ENCODE assay signal across 33 mouse cellular contexts in the genomic region with DNA sequence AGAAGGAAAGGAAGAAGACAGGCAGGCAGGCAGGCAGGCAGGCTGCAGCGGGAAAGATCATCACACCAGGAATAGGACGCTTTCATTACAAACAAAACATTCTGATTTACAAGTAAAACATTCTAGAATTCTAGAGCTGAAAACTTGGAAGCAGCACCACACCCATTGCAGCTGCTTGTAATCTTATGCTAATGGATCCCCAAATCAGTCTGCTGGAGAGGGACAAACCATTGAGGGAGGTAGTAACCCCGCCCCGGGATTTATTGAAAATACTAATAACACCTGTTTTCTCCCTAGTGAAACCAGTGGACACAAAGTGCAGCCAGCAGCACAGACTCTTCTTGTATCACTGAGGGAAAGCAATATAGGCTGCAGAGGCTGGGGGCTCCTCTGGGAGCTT. TPM values are rescaled to one million over a fixed set of nuclear protein-coding genes. Genes with fewer than 3 reads are reported as not detected.
A peak's percentile ranks its signal among the peaks of the same experiment; 100 is the strongest.
DNase-seq lines count a peak whose midpoint lies in the region; ATAC-seq and TF ChIP-seq lines count a peak whose summit lies in the region.
"Had no signal": no experiment of that assay in that cellular context is flagged by ENCODE, and none has a peak within 500 bp of the region (broad histone marks: within the 10 kb centered on the region; RNA-seq: fewer than 3 reads in every experiment).

No protein-coding gene starts in this region.

- H3K4me3 ChIP-seq in forebrain, embryonic 15.5 days = no peak overlapping the region
- no peak overlapping the region for H3K4me3 ChIP-seq in forebrain, embryonic 14.5 days (ENCODE audit: low read depth, low read length)
- no peak overlapping the region for H3K4me3 ChIP-seq in kidney, postnatal 0 days (replicated peaks; ENCODE audit: low read depth, low read length)
- no peak overlapping the region for H3K4me3 ChIP-seq in kidney, adult 2 months (ENCODE audit: insufficient read depth, low read depth, low read length)
- no peak overlapping the region for H3K4me3 ChIP-seq in ES-Bruce4 (ENCODE audit: low read depth, low read length)
- H3K4me3 ChIP-seq: erythroblast, embryonic 14.5 days; forebrain, embryonic 13.5 days; hindbrain, embryonic 12.5 days; layer of hippocampus, adult 2 months; left cerebral cortex, adult 2 months; liver, embryonic 15.5 days; lung, embryonic 15.5 days had no signal

- no peak overlapping the region for H3K9ac ChIP-seq in forebrain, embryonic 15.5 days (replicated peaks)
- H3K9ac ChIP-seq in forebrain, embryonic 14.5 days (ENCODE audit: low read length) = no peak overlapping the region
- H3K9ac ChIP-seq in kidney, postnatal 0 days (ENCODE audit: low read depth, low read length) = no peak overlapping the region
- no peak overlapping the region for H3K9ac ChIP-seq in ES-Bruce4 (ENCODE audit: low read depth, poor library complexity, severe bottlenecking)
- H3K9ac ChIP-seq: forebrain, embryonic 13.5 days; hindbrain, embryonic 12.5 days; liver, embryonic 15.5 days; lung, embryonic 15.5 days had no signal

- peaks cover 78% of the 10 kb centered on the region for H3K36me3 ChIP-seq in forebrain, embryonic 15.5 days
- peaks cover 80% of the 10 kb centered on the region for H3K36me3 ChIP-seq in forebrain, embryonic 14.5 days (ENCODE audit: control insufficient read depth, insufficient read depth, low read length)
- peaks cover 40% of the 10 kb centered on the region for H3K36me3 ChIP-seq in kidney, postnatal 0 days (ENCODE audit: insufficient read depth, low read length)
- peaks cover 5% of the 10 kb centered on the region for H3K36me3 ChIP-seq in kidney, adult 2 months (ENCODE audit: control insufficient read depth, insufficient read depth, low read length)
- H3K36me3 ChIP-seq in ES-Bruce4 (ENCODE audit: control insufficient read depth, insufficient read depth, low read length, poor library complexity, severe bottlenecking) = peaks cover 44% of the 10 kb centered on the region

- ATAC-seq in forebrain, embryonic 15.5 days (replicated peaks) = no peak
- no peak for ATAC-seq in forebrain, embryonic 14.5 days
- no peak for ATAC-seq in kidney, postnatal 0 days (replicated peaks; ENCODE audit: low FRiP score, low read depth)
- ATAC-seq: forebrain, embryonic 13.5 days; intestine, embryonic 16.5 days; midbrain, embryonic 16.5 days had no signal

- no peaks in the 10 kb centered on the region for H3K4me1 ChIP-seq in forebrain, embryonic 15.5 days
- no peaks in the 10 kb centered on the region for H3K4me1 ChIP-seq in forebrain, embryonic 14.5 days (ENCODE audit: control insufficient read depth, insufficient read depth, low read length)
- H3K4me1 ChIP-seq in kidney, postnatal 0 days (replicated peaks; ENCODE audit: insufficient read depth, low read length) = no peaks in the 10 kb centered on the region
- peaks cover 2% of the 10 kb centered on the region; the same call in 1 of the 2 replicates for H3K4me1 ChIP-seq in kidney, adult 2 months (ENCODE audit: control insufficient read depth, insufficient read depth, low read length)
- H3K4me1 ChIP-seq in ES-Bruce4 (ENCODE audit: control insufficient read depth, insufficient read depth, low read length) = peaks cover 9% of the 10 kb centered on the region
- H3K4me1 ChIP-seq: forebrain, embryonic 13.5 days; hindbrain, embryonic 12.5 days; lung, embryonic 15.5 days had no signal

- no peaks in the 10 kb centered on the region for H3K27me3 ChIP-seq in forebrain, embryonic 15.5 days
- no peaks in the 10 kb centered on the region for H3K27me3 ChIP-seq in forebrain, embryonic 14.5 days (replicated peaks; ENCODE audit: control insufficient read depth, insufficient read depth, low read length)
- no peaks in the 10 kb centered on the region for H3K27me3 ChIP-seq in kidney, postnatal 0 days (ENCODE audit: insufficient read depth, low read length)
- no peaks in the 10 kb centered on the region for H3K27me3 ChIP-seq in kidney, adult 2 months (replicated peaks; ENCODE audit: control insufficient read depth, insufficient read depth, low read length)
- no peaks in the 10 kb centered on the region for H3K27me3 ChIP-seq in ES-Bruce4 (ENCODE audit: control insufficient read depth, insufficient read depth, low read length, poor library complexity, severe bottlenecking)
- H3K27me3 ChIP-seq: forebrain, embryonic 13.5 days; hindbrain, embryonic 12.5 days; liver, embryonic 15.5 days; lung, embryonic 15.5 days had no signal

- TF ChIP-seq POLR2A in kidney, adult 2 months (IDR thresholded peaks at IDR 0.05; ENCODE audit: low read depth, low read length) = no peak
- no peak for TF ChIP-seq POLR2A in ES-Bruce4 (IDR thresholded peaks at IDR 0.05; ENCODE audit: insufficient read depth, low read length)

- DNase-seq in forebrain, embryonic 14.5 days (ENCODE audit: low spot score) = no peak
- peak; percentile 40 for DNase-seq in kidney, postnatal 0 days (ENCODE audit: low spot score)
- no peak for DNase-seq in kidney, adult 2 months
- peak; percentile 23 for DNase-seq in brain, adult 2 months (ENCODE audit: low read depth, low spot score)
- DNase-seq in right cerebral cortex, adult 2 months (ENCODE audit: low spot score in 2 of 2) = no peak
- no peak for DNase-seq in B cell, adult 2 months
- DNase-seq: adrenal gland, postnatal 14 days; cerebellum, adult 18-20 months; cerebellum, postnatal 25 days; gastrocnemius, postnatal 25 days; heart, adult 18-20 months; heart, postnatal 36 days; kidney, adult 9 months; kidney, postnatal 36 days; right cerebral cortex, postnatal 4 days; thymus, adult 2 months; thymus, postnatal 36 days had no signal

- H3K27ac ChIP-seq in forebrain, embryonic 15.5 days (replicated peaks) = peak overlapping the region; percentile 36
- no peak overlapping the region for H3K27ac ChIP-seq in forebrain, embryonic 14.5 days (ENCODE audit: low read depth, low read length)
- no peak overlapping the region for H3K27ac ChIP-seq in kidney, postnatal 0 days
- H3K27ac ChIP-seq in kidney, adult 2 months (ENCODE audit: insufficient read depth, low read depth, low read length) = no peak overlapping the region
- peak overlapping the region; percentile 91 for H3K27ac ChIP-seq in ES-Bruce4 (ENCODE audit: insufficient read depth, low read length)
- H3K27ac ChIP-seq: forebrain, embryonic 13.5 days; hindbrain, embryonic 12.5 days; layer of hippocampus, adult 2 months; left cerebral cortex, adult 2 months; liver, embryonic 15.5 days; lung, embryonic 15.5 days had no signal

- no peak overlapping the region for H3K4me2 ChIP-seq in forebrain, embryonic 15.5 days (replicated peaks)
- no peak overlapping the region for H3K4me2 ChIP-seq in forebrain, embryonic 14.5 days (ENCODE audit: low read length)
- no peak overlapping the region for H3K4me2 ChIP-seq in kidney, postnatal 0 days (ENCODE audit: low read length)
- H3K4me2 ChIP-seq: forebrain, embryonic 13.5 days; heart, embryonic 11.5 days; hindbrain, embryonic 12.5 days; liver, embryonic 15.5 days; lung, embryonic 15.5 days; midbrain, embryonic 11.5 days had no signal

- no peaks in the 10 kb centered on the region for H3K9me3 ChIP-seq in forebrain, embryonic 15.5 days
- no peaks in the 10 kb centered on the region for H3K9me3 ChIP-seq in forebrain, embryonic 14.5 days (replicated peaks; ENCODE audit: control insufficient read depth, low read length)
- no peaks in the 10 kb centered on the region for H3K9me3 ChIP-seq in kidney, postnatal 0 days (replicated peaks; ENCODE audit: low read length)
- H3K9me3 ChIP-seq in ES-Bruce4 (replicated peaks; ENCODE audit: control insufficient read depth, insufficient read depth, low read length, poor library complexity, severe bottlenecking) = no peaks in the 10 kb centered on the region
- H3K9me3 ChIP-seq: forebrain, embryonic 13.5 days; G1E; hindbrain, embryonic 12.5 days; liver, embryonic 15.5 days; lung, embryonic 15.5 days had no signal

- WGBS in forebrain, embryonic 15.5 days = 59% methylated on average over 4 of the region's 4 CpGs
- 81% methylated on average over 4 of the region's 4 CpGs for WGBS in forebrain, embryonic 14.5 days
- WGBS in kidney, postnatal 0 days = 58% methylated on average over 4 of the region's 4 CpGs
- 72% methylated on average over 4 of the region's 4 CpGs for WGBS in kidney, adult 2 months

- TF ChIP-seq CTCF in kidney, postnatal 0 days (IDR thresholded peaks at IDR 0.05; ENCODE audit: low read depth) = no peak
- TF ChIP-seq CTCF in kidney, adult 2 months (conservative IDR thresholded peaks at IDR 0.05; ENCODE audit: insufficient read depth, insufficient read length, low read depth, low read length) = no peak
- TF ChIP-seq CTCF in ES-Bruce4 (IDR thresholded peaks at IDR 0.05; ENCODE audit: low read depth, low read length) = no peak

- TF ChIP-seq EP300 in ES-Bruce4 (IDR thresholded peaks at IDR 0.05; ENCODE audit: insufficient read depth, low read depth, low read length) = 0 out of 2 replicates have a peak, but pooled peaks have one; percentile 26

RNA-seq across cellular contexts. Expression of a gene that starts 26.7 kb away (rescaled TPM):
- 119 and 128 TPM in 2 replicates for polyA plus RNA-seq in forebrain, embryonic 15.5 days (2015; fragmentation: Nextera tagmentation; extraction: Ambion mirVana)
- polyA plus RNA-seq in forebrain, embryonic 14.5 days (2014; fragmentation: Nextera tagmentation; extraction: Ambion mirVana) = 81.7 and 94.8 TPM in 2 replicates
- 58.8 and 66.9 TPM in 2 replicates for polyA plus RNA-seq in kidney, postnatal 0 days (2015; fragmentation: Nextera tagmentation; extraction: Ambion mirVana)
- polyA plus RNA-seq in kidney, adult 2 months (2012; rRNA removed) = 61.7 and 66.8 TPM in 2 replicates
- polyA plus RNA-seq in ES-Bruce4 (2011; ENCODE audit: insufficient read depth, insufficient read length, low read depth, missing spikeins) = 171 TPM in 2 replicates

RNA-seq across cellular contexts. Expression of a gene that starts 29.3 kb away (rescaled TPM):
- 118 TPM in 2 replicates for polyA plus RNA-seq in forebrain, embryonic 15.5 days (2015; fragmentation: Nextera tagmentation; extraction: Ambion mirVana)
- 84.4 and 99.1 TPM in 2 replicates for polyA plus RNA-seq in forebrain, embryonic 14.5 days (2014; fragmentation: Nextera tagmentation; extraction: Ambion mirVana)
- 54.5 and 58.8 TPM in 2 replicates for polyA plus RNA-seq in kidney, postnatal 0 days (2015; fragmentation: Nextera tagmentation; extraction: Ambion mirVana)
- polyA plus RNA-seq in kidney, adult 2 months (2012; rRNA removed) = 30.8 and 32.0 TPM in 2 replicates
- polyA plus RNA-seq in ES-Bruce4 (2011; ENCODE audit: insufficient read depth, insufficient read length, low read depth, missing spikeins) = 75.3 and 77.9 TPM in 2 replicates

RNA-seq across cellular contexts. Expression of a gene that starts 37.4 kb away (rescaled TPM):
- not detected in 2 replicates for polyA plus RNA-seq in forebrain, embryonic 15.5 days (2015; fragmentation: Nextera tagmentation; extraction: Ambion mirVana)
- polyA plus RNA-seq in forebrain, embryonic 14.5 days (2014; fragmentation: Nextera tagmentation; extraction: Ambion mirVana) = not detected in 2 replicates
- polyA plus RNA-seq in kidney, postnatal 0 days (2015; fragmentation: Nextera tagmentation; extraction: Ambion mirVana) = not detected in 2 replicates
- 0.12 and 0.13 TPM in 2 replicates for polyA plus RNA-seq in kidney, adult 2 months (2012; rRNA removed)
- polyA plus RNA-seq in ES-Bruce4 (2011; ENCODE audit: insufficient read depth, insufficient read length, low read depth, missing spikeins) = 0.67 and 2.4 TPM in 2 replicates
- polyA plus RNA-seq: embryonic facial prominence, embryonic 11.5 days; forebrain, embryonic 13.5 days; heart, embryonic 11.5 days; hindbrain, embryonic 12.5 days; intestine, embryonic 16.5 days; midbrain, embryonic 11.5 days; midbrain, embryonic 16.5 days; neural tube, embryonic 11.5 days had no signal

RNA-seq across cellular contexts. Expression of a gene that starts 51.3 kb away (rescaled TPM):
- polyA plus RNA-seq in forebrain, embryonic 15.5 days (2015; fragmentation: Nextera tagmentation; extraction: Ambion mirVana) = 594 and 620 TPM in 2 replicates
- 712 and 729 TPM in 2 replicates for polyA plus RNA-seq in forebrain, embryonic 14.5 days (2014; fragmentation: Nextera tagmentation; extraction: Ambion mirVana)
- polyA plus RNA-seq in kidney, postnatal 0 days (2015; fragmentation: Nextera tagmentation; extraction: Ambion mirVana) = 456 and 496 TPM in 2 replicates
- 71.0 and 85.2 TPM in 2 replicates for polyA plus RNA-seq in kidney, adult 2 months (2012; rRNA removed)
- 541 and 557 TPM in 2 replicates for polyA plus RNA-seq in ES-Bruce4 (2011; ENCODE audit: insufficient read depth, insufficient read length, low read depth, missing spikeins)

Comparison
In these comparisons a context has a peak if more than half of its experiments do, and no peak if none do; other contexts are left out.
1. H3K27ac ChIP-seq: peak in forebrain, embryonic 15.5 days (single experiment) and ES-Bruce4 (single experiment); none in forebrain, embryonic 14.5 days (single experiment), kidney, postnatal 0 days (single experiment) and kidney, adult 2 months (single experiment).
2. DNase-seq: peak in kidney, postnatal 0 days (single experiment) and brain, adult 2 months (single experiment); none in forebrain, embryonic 14.5 days (single experiment), kidney, adult 2 months (single experiment), right cerebral cortex, adult 2 months (0 of 2) and B cell, adult 2 months (0 of 2).